Mouse (Mus musculus) gastrocnemius, postnatal 36 days (tissue): ENCODE data around the gene Urod. TPM values are rescaled to one million over a fixed set of nuclear protein-coding genes. Genes with fewer than 3 reads are reported as not detected.
A peak's percentile ranks its signal among the peaks of the same experiment; 100 is the strongest.

Experiments
- DNase-seq, 2 experiments: peaks; one replicate each; pipeline ENCODE4 v3.0.0; 2022
- intact Hi-C: fragments of 180-260 bp; cut with DNase I; formaldehyde crosslinking; loops from one replicate; pipeline ENCODE4 v1.15.1; 2025
- long read RNA-seq, 2 experiments: library from polyadenylated mRNA; stranded (forward); transcript quantifications; one replicate each; pipeline ENCODE4 v2.0.0; 2021
- total RNA-seq, 2 experiments: library from RNA; stranded (reverse); gene quantifications; 2 replicates each; pipeline ENCODE4 v1.2.3; 2021

Urod gene
- 10 to 100 TPM; 55.9 to 60.1 TPM for total RNA-seq
- long read RNA-seq, experiment 1, transcript Urod-201 (10 exons, 1,489 nt) = major isoform, 40 of 201 reads
- long read RNA-seq, experiment 1, partial matches to known transcripts = 1 of 201 reads
- long read RNA-seq, experiment 1, other reads (novel, unspliced or antisense) = 160 of 201 reads
- long read RNA-seq, experiment 2, transcript Urod-201 (10 exons, 1,489 nt) = major isoform, 81 of 273 reads
- long read RNA-seq, experiment 2, partial matches to known transcripts = 185 of 273 reads
- long read RNA-seq, experiment 2, other reads (novel, unspliced or antisense) = 5 of 273 reads

GRCm38 (mm10) chr4:116993672-116994621, at the start of gene Urod:
Urod (minus strand) TSS chr4:116994413.
- intact Hi-C loops = loop anchor here (2.0 kb wide), 2 partner anchors 167 to 275 kb away; no protein-coding TSS in a partner anchor
- DNase-seq = peak; percentile 89 to 92

DNA sequence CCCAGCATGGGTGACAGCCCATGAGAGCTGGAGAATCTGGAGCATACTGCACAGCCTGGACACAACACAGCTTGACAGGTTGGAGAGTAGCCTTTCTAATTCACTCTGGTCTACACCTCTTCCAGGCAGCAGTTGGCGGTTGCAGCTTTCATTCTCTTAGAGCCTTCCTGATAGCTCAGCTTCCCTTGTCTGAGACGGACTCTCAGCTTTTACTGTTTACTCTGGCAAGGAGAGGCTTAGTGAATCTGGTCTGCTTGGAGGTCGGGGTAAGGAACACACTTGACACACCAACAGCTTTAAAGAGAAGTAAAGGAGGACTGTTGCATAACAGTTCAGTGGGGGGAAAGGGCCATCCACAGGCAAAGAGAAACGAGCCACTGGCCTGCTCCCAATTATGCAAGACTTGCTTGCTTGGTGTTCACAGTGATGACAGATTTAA, 47.1 kb upstream of the Urod start:
- peak; percentile 29 to 71 for DNase-seq
- intact Hi-C loops = no loop called here

- no peak for DNase-seq
- intact Hi-C loops = no loop called here
Observed at GRCm38 (mm10) chr4:117040791-117041190, 46.6 kb upstream of the Urod start.

DNA sequence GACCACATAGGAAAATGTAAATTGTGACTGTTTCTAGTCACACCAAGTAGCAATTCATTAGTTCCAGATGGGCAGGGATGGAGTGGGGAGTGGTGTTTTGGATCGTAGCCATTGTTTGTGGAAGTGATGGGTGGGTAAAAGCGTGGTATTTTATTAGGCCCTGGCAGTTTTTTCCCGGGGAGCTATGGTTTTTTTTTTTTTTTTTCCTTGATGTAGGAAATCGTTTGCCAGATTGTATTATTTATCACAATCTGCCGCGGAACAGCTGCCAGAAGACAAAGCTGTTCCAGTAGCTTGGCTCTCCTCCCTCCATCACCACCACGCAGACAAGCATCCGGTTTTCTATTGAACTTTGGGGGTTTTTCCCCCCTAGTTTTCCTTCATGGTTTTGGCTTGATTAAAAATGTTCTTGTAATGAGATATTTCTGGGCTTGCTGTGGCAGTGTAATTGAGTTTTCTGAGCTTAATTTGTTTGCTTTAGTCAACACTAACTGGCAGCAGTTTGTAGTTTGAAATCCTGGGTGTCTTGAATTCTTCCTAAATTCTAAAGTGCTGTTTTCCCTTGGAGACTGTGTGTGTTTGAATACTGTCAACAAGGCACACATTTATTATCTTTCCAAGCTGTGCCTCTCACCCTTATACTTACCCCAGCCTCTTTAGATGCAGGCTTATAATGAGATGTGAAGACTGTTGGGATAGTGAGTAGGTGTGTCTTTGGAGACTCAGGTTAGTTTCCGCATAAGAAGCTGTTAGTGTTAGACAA, 45.9 kb upstream of the Urod start:
- intact Hi-C loops = no loop called here
- DNase-seq = peak in 1 of 2 experiments; percentile 48

DNA sequence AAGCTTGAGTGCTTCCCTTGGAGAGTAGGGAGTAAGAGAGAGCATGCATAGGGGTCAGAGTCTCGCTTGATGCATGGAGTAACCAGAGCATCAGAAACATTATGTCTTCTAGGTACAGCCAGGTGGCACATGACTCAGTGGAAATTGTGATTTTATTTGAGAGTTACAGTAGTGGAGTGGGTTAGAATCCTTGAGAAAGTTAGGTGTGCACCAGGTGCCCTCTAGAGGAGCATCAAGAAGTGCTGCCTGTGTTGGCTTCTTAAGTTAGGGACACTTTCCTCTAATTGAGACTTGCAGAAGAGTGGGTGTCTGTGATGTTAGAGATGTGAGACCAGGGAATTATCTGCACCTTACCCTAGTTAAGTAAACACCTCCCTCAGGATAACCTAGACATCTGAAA, 36.9 kb upstream of the Urod start:
- intact Hi-C loops = no loop called here

GRCm38 (mm10) chr4:117023469-117023868, 29.3 kb upstream of the Urod start:
- no peak for DNase-seq
- intact Hi-C loops = no loop called here

More for the DNA sequence above, 36.9 kb upstream of the Urod start:
- DNase-seq = no peak

GRCm38 (mm10) chr4:117019206-117020134, 25.3 kb upstream of the Urod start, which contains the start of gene Eif2b3:
Eif2b3 (plus strand) TSS chr4:117019402.
- intact Hi-C loops = no loop called here
- peak; percentile 76 to 83 for DNase-seq

- DNase-seq = no peak
- intact Hi-C loops = no loop called here
Observed at GRCm38 (mm10) chr4:117018327-117018726, 24.1 kb upstream of the Urod start.

DNA sequence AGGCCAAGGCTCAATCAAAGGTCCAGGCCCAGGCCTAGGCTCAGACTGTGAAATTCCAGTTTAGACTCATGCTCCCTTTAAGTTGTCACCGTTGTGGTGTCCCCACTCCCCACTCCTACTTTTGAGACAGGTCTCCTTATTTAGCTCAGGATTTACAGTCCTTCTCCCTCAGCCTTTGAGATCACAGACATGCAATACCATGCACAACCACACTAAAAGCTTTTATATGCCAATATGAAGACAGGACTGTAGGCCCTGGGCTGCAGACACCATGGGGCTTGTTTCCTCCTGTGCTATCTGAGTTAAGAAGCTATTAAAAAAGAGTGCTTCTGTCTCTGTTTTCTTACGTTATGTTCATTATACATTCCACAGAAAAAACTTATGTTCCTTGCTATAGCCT, 23.5 kb upstream of the Urod start:
- intact Hi-C loops = no loop called here
- DNase-seq = no peak

GRCm38 (mm10) chr4:117014901-117015415, 20.7 kb upstream of the Urod start:
- intact Hi-C loops = no loop called here
- DNase-seq = no peak

DNA sequence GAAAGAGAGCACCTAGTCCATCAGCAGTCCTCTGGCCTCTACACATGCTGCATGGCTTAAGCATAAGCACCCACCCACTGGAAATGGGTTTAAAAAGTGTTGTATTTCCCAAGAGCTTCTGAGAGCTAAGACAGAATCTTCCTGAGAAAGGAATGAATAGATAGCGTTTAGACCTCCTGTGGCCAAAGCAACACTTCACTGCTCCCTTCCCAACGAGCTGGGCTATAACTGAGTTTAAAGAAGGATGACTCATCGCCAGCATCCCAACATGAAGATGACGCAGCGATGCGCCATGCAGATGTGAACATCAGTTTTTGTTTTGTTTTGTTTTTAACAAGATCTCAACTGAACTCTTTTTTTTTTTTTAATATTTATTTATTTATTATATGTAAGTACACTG, 19.4 kb upstream of the Urod start:
- intact Hi-C loops = no loop called here

GRCm38 (mm10) chr4:117010231-117010630, 16.0 kb upstream of the Urod start:
- intact Hi-C loops = no loop called here
- no peak for DNase-seq

More for the DNA sequence above, 19.4 kb upstream of the Urod start:
- DNase-seq = no peak

DNA sequence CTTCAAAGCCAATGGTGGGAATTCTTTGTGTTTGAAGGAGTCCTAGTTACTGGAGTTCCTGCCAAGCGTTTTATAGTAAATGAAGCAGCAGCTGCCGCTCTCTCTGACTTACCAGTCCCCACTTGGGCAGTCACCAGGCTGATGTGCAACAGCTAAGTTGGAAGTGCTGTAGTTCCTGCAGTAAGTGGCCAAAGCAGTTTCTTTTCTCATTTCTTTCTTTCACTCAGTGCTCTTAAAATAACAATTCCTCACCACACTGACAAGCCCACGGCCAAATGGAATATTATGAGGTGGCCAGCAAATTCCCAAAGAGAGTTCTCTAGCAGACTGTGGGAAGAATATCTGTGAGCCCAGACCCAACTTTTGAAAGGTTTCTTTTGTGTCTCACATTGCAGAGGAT, 12.8 kb upstream of the Urod start:
- DNase-seq = no peak
- intact Hi-C loops = no loop called here

DNA sequence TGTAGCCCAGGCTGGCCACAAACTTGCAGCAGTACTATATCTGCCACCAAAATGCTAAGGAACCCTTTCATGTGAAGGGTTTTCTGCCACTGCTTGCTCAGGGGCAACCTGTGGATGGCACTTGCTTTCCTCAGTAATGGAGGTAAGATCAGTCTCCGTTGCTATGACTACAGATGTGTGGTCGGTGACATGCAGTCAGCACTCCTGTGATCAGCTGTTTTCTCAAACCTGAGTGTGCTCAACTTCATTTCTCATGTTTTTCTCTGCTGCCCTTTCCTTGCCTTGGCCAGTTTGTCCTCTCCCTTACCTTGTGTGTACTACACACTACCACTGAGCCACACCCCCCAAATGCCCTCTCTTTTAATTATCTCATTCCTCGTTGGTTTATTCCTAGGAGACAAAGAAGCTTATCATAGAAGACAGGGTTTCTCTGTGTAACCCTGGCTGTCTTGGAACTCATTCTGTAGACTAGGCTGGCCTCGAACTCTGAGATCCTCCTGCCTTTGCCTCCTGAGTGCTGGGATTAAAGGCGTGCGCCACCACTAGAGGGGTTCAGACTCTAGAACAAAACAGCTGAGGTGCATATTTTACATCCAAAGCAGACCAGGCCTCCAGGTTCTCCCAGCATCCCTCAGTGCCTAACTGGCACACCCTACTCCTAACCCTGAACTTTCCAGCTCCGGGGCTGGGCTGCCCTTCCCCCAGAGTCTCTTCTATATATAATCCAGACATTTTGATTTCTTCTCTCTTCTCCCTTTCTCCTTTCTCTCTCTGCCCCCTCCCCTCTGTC, 11.6 kb upstream of the Urod start:
- no peak for DNase-seq
- intact Hi-C loops = no loop called here

DNA sequence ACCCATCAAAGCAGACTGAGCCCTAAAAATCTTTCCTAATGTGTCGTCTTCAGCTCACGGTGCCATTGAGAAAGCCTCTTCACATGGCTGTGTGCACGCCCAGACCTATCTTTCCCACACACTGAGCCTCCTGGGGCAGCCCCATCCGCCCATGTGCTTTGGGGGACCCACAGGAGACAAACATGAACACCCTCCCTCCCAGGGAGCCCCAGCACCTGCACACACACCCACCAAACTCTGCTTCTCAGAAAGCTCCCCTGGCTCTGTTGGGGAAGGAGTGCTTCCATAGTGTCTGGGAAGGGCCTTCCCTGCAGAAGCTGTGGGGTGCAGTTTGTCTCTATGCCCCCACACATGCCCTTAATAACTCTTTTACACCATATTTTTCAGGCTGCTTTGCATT, 10.4 kb upstream of the Urod start:
- no peak for DNase-seq
- intact Hi-C loops = loop anchor here (5.0 kb wide), 1 partner anchor 118 kb away; no protein-coding TSS in a partner anchor

DNA sequence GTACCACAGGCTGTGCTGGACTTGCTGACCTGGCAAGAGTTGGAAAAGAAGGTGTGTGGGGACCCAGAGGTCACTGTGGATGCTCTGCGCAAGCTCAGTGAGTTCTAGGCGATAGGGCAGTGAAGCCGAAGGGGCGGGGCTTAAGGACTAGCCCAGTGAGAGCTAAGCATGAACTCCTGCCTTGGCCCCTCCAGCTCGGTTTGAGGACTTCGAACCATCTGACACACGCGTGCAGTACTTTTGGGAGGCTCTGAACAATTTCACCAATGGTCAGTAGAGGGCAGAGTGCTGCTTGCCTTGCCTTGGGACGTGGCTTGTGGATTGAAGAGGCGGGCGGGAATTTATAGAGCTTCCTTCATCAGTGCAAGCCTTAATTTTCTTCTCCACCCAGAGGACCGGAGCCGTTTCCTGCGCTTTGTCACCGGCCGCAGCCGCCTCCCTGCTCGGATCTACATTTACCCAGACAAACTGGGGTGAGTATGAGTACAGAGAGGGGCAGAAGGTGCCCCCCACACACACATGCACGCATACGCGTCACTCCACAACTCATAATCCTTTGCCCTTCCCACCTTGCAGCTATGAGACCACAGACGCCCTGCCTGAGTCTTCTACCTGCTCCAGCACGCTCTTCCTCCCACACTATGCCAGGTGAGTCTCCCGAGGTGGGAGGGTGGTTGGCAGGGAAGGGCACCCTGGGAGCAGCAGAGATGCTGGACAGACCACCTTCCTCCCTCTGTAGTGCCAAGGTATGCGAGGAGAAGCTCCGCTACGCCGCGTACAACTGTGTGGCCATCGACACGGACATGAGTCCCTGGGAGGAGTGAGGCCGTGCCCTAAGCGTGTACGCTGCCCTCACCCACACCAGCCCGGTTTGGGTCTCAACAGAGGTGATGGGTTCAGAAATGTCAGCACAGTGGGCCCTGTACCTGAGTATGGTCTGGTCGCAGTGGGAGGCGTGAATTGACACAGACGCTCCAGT, 8.6 kb upstream of the Urod start:
- DNase-seq = no peak
- intact Hi-C loops = loop anchor here (2.0 to 5.0 kb wide), 2 partner anchors 119 to 136 kb away; no protein-coding TSS in a partner anchor

DNA sequence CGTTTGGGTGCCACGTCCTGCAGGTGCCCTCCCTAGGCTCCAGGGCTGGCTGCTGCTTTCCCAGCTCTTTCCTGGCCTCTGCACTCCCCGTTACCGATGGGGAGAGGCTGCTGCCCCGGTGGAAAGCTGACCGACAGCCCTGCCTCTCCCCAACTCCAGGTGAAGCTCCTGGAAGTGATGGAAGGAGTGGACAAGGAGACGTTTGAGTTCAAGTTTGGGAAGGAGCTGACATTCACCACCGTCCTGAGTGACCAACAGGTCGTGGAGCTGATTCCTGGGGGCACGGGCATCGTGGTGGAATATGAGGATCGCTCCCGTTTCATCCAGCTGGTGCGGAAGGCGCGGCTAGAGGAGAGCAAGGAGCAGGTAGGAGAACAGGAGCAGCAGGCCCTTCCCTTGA, 7.7 kb upstream of the Urod start:
- intact Hi-C loops = loop anchor here (2.0 to 5.0 kb wide), 2 partner anchors 120 to 137 kb away; no protein-coding TSS in a partner anchor
- no peak for DNase-seq
